Mouse (Mus musculus) thymus, postnatal 10 days (tissue): ENCODE results near the gene Narfl.

Experiments used
- DNase-seq, 2 experiments: peaks; one replicate each; pipeline ENCODE4 v3.0.0; 2021; ENCODE audit warnings: low spot score in 2 of 2

The Narfl gene

DNA sequence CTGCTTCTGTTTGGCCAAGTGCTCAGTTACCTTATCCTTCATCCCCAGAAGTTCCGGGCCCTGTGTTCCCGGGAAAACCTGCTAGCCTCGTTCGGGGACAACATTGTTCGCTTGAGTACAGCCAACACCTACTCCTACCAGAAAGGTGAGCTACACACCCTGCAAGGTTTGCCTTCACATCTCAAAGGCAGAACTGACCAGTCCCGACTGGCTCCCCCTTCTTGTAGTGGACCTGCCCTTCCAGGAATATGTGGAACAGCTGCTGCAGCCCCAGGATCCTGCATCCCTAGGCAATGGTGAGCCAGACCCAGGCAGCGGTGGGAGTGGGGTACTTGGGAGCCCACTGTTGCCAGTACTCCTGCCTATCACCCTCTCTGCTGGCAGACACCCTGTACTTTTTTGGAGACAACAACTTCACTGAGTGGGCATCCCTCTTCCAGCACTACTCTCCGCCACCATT lies 56.0 kb downstream of the Narfl start:
- DNase-seq: no peak

DNA sequence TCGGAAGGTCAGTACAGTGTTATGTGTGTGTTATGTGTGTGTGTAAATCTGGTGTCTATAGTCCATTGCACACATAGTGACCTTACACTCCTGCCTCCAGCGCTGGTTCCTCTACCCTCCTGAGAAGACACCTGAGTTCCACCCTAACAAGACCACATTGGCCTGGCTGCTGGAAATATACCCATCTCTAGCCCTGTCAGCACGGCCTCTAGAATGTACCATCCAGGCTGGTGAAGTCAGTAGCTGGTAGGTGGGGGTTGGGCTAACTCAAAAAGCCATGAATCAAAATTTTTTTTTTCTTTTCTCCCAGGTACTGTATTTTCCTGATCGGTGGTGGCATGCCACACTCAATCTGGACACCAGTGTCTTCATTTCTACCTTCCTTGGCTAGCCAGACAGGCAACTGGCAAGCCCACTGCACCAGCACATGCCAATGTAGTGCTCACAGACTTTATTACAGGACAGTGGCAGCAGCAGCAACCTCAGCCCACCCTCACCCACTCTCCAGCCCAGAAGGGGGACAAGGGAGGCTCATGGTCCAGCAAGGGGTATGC lies 56.7 kb downstream of the Narfl start:
- DNase-seq: no peak

DNA sequence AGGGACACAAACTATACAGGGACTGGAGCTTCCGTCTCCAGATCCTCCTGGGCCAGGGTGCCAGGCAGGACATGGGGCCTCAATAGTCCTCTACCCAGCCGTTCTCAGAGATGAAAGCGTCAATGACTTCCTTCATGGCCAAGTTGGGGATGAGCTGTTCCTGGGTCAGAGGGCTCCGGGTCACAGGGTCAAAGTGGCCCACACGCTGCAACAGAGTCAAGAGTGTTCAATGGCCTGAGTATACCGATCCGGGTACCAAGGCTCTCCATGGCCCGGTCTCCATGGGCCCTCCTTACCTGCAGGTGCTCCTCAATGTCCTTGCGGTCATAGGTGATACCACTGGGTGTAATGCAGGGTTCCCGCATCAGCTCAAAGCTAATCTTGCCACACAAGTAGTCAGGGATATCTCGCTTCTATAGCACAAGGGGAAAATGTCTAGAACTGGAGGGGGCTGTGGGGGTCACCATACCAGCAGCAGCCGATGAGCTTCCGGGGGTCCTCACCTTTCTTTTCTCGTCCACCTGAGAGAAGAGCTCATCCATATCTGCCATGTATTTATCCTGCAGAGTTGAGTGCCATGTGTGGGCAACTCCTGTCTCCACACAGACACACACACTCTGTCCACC lies 57.3 kb downstream of the Narfl start:
- DNase-seq: no peak

DNA sequence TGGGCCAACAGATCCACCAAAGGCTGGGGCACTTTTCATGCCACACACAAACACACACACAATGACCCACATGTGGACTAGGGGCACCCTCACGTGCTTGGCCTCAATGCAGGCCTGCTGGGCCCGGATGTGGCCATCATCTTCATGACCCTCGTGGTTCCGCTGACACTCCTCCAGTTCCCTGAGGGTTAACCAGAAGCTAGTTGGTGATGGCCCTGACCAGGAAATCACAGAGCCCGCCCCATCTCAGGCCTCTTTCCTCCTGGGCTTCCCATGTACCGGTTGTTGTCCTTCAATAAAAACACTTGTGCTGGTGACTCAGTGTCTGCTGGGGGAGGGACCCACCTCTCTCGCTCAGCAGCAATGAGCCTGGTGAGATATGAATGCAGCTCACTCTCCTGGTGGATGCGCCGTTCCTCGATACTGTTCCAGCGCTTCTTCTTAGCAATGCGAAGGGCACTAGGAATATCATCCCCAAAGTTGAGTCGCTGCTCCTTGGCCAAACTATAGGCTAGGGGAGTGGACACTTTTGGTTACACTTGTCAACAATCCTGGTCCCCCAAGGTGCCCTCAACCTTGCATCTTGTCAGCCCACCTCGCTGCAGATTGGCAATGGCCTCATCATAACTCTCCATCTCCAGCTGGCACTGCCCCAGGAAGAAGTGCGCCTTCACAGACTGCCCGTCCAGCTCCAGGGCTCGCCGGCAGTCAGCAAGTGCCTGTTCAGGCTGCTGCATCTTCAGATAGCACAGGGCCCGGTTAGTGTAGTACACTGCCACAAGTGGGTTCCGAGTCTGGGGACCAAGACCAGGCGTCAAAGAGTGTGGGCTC lies 58.1 kb downstream of the Narfl start:
- no peak for DNase-seq

DNA sequence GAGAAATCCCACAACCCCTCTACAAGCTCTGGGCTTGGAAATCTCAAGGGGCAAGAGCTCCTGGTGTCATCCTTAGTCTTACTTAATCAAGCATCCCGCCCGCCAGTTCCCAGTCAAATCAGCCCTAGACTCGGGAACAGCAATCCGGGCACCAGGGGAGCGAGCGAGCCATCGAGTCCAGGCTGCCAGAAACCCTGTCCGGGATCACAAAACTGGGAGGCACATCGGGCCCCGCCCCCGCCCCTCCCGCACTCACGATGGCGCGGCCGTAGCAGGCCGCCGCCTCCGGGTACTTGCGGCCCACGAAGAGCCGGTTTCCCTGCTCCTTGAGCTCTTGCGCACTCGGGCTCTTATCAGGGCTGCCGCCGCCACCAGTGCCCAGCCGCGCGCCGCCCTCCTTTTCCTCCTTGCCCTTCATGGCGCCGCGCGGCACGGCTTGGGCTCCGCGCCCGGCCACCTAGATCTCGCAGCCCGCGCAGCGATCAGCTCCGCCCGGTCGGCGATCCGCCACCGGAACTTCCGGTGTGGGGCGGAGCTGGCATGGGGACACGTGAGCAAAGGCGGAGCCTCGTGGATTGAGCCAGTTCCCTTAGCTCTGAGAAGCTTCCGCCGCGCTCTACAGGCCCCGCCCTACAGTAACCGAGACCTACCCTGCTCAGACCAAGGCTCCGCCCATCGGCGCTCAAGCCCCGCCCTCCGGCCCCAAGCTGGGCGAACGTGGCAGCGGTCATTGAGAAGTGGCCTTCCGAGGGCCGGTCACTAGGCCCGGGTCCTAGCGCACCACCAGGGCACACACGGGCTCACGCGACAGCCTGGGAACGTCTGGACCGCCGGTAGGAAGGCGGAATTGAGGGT lies 59.1 kb downstream of the Narfl start:
- peak; percentile 94 to 97 for DNase-seq
